Mouse (Mus musculus): ENCODE data around the gene Elp5.
A peak's percentile ranks its signal among the peaks of the same experiment; 100 is the strongest.

The Elp5 gene

DNA sequence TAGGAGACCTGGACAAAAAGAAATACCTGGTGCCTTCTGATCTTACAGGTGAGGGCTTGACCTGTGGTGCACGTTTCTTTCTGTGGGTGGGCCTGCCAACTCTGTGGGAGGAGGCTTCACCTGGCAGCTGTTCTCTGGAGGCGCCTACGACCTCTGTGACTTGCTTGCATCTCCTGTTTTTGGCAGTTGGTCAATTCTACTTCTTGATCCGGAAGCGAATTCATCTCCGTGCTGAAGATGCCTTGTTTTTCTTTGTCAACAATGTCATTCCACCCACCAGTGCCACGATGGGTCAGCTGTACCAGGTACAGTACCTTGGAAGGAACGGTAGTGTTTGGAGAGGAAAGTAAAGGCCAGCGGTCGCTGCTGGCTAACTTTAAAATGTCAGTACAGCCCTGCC is 10.1 kb upstream of the Elp5 start:
- DNase-seq (ENCODE audit: extremely low spot score, low read depth, low spot score): no peak

DNA sequence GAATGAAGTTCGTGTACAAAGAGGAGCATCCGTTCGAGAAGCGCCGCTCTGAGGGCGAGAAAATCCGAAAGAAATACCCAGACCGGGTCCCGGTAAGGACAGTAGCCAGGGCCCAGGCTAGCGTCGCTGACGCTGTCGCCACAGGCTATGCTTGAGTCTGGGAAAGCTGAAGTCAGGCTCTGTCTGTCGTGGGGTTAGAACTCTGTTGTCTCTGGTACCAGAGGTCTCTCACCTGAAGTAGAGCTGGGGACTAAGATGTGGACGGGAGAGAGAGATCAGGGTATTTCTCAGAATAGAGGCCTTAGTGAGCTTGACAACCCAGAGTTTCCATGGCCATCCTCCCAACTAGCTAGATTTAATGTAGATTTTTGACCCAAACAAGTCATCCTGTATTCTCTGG is 9.4 kb upstream of the Elp5 start:
- no peak for DNase-seq (ENCODE audit: extremely low spot score, low read depth, low spot score)

DNA sequence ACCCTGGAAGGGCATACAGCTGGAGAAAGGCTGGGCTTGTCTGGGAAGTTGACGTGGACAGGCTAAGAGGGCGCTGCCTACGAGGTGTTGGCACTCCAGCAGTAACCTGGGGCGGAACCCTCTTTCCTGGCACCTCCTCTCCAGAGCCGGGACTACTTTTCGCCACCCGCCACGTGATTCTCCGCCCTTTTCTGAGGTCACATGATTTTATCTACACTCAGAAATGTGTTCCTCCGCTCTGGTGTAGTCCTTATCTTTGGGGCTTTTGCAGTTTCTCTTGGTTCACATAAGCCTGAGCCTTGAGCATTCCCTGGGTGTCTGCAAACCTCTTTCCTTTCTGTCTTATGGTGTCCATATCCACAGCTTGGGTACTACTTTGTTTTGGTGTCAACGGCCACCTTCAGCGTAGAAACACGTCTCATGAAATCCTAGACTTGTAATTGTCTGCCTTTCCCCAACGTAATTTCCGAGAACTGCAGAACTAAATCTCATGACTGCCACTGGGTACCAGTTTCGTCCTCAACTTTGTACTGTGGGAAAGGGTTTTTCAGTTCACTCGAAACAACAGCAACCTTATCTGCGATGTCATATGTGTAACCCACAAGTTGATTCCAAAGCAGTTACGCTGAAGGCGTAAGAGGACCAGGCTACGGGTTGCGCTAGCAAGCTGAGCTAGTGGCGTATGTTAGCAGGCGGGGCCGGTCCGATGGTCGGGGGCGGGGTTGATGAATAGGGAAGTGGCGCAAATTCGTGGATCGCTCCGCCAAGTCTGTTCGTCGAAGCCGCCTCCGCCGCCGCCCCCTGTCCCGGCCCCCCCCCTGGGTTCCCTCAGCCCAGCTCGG is 8.8 kb upstream of the Elp5 start, which contains the start of gene Gabarap:
Gabarap (plus strand) TSS at position 294 of the 842 bp plus-strand sequence.
- peak; percentile 99 for DNase-seq (ENCODE audit: extremely low spot score, low read depth, low spot score)

DNA sequence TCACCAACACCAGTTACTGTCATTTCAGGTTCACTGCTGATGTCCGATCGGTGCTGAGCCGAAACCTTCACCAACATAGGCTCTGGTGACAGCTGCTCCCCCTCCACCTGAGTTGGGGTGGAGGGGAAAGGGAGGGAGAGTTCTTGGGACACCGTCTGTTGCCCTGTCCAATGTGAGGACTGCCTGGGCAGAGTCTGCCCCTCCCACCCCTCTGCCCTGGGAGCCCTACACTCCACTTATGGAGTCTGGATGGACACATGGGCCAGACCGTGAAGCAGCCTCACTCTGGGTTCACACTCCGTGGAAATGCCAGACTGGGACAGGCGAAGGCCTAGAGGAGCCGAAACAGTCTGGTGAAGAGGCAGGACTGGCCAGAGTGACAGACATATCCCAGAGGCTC is 7.6 kb upstream of the Elp5 start:
- DNase-seq (ENCODE audit: extremely low spot score, low read depth, low spot score): no peak

DNA sequence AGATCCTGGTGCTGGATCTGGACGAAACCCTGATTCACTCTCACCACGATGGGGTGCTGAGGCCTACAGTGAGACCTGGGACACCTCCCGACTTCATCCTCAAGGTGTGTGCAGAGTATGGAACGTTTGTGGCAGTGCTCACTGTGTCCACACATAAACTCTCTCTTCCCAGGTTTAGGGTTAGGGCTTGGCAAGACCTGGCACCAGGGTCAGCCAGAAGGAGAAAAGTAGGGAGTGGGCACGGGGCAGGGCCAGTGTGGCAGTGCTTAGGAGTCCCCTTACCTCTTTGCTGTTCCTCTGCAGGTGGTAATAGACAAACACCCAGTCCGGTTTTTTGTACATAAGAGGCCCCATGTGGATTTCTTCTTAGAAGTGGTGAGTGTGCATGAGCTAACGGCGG is 2.1 kb upstream of the Elp5 start:
- no peak for DNase-seq (ENCODE audit: extremely low spot score, low read depth, low spot score)

DNA sequence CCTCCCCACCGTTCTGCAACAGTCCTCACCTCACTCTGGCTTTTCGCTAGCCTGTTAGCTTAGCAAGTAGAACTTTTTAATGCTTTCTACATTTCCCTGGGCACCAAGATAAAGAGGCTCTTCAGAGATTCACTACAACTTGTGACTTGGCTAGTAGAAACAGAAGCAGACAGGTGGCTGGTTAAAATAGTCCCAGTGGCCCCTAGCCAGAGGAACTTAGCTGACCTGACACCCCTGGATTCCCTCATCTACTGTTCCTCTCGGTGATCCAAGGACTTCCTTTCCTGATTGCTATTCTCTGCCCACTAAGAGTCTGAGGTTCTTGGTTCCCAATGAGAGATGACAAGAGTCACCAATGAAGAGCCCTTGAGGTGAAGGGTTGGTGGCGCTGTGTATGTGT is 1.1 kb upstream of the Elp5 start:
- no peak for DNase-seq (ENCODE audit: extremely low spot score, low read depth, low spot score)

- DNase-seq (ENCODE audit: extremely low spot score, low read depth, low spot score): no peak
Observed at GRCm38 (mm10) chr11:69982877-69983276, 560 bp upstream of the Elp5 start.

DNA sequence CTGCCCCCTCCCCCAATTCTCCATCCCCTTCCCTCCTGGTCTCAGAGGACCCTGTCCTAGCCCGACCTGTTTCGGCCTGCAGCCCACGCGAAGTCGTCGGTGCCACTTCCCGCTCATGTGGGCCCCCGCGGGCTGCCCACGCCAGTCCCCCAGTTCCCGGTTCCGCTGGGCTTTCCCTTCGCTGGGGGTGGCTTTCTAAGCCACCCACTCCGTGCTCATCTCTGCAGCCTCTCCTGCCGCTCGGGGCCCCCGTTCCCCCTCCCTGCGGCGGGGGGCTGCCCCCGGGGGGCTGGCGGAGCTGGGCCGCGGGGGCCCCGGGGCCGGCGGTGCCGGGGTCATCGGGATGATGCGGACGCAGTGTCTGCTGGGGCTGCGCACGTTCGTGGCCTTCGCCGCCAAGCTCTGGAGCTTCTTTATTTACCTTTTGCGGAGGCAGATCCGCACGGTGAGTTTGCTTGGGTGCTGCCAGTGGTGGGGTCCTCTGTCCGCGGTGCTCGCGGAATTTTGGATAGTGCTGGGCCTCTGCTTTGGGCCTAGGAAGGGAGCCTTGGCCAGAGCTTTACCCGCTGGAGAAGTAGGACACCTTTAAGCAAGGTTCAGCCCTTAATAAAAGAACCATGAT is 1.1 kb downstream of the Elp5 start, which contains the start of gene Ctdnep1:
Ctdnep1 (plus strand) TSS at position 16 of the 622 bp plus-strand sequence.
- DNase-seq (ENCODE audit: extremely low spot score, low read depth, low spot score): no peak

GRCm38 (mm10) chr11:69980196-69981140 is 1.8 kb downstream of the Elp5 start:
- DNase-seq (ENCODE audit: extremely low spot score, low read depth, low spot score): peak; percentile 99

DNA sequence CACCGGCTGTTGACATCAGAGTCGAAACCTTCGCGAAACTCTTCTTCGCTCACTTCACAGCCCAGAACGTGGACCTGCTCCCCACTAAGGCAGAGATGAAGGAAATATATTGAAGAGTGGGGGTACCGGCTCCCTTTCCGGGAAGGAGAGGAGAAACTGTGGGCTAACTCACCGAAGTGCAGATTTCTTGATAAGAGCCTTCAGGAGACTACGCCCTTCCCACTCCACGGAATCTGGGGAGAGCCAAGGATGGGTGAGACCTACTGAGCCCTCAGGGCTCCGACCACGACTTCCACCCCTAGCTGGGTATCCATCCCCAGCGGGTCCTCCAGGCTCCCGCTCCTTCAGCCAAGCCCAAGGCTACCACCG is 2.5 kb downstream of the Elp5 start:
- no peak for DNase-seq (ENCODE audit: extremely low spot score, low read depth, low spot score)

DNA sequence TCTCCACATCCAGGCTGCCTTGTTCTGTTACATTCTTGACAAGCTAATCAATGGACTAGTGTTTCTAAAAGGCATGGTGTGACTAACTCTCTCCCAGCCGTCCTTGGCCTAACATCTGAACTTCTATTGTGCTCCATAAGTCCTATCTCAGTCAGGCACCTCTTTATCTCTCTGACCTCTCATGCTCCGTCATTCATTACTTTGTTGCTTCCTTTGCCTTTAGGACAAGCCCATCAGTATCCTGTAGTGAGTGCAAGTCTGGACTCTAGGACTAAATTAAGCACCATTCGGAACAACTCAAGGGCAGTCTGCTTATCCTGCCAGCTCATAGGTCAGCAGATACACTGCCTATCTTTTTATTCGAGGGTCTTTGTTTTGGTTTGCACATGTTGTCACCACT is 6.0 kb downstream of the Elp5 start:
- no peak for DNase-seq (ENCODE audit: extremely low spot score, low read depth, low spot score)

- no peak for DNase-seq (ENCODE audit: extremely low spot score, low read depth, low spot score)
Observed at GRCm38 (mm10) chr11:69974907-69975306, 7.4 kb downstream of the Elp5 start.

DNA sequence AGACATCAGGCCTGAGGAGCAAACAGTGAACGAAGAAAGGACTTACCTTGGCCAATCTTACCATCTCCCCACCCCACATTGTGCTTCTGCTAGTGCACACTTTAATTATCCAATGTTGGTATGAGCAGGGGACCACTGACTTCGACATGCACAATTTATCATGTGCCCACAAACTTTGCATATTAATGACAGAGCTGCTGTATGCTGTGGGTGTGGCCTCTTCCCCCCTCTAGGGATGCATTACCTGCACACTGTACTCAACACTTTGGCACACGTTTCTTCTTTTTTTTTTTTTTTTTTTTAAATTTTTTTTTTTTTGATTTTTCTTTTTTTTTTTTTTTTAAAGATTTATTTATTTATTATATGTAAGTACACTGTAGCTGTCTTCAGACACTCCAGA is 11.5 kb downstream of the Elp5 start:
- no peak for DNase-seq (ENCODE audit: extremely low spot score, low read depth, low spot score)

DNA sequence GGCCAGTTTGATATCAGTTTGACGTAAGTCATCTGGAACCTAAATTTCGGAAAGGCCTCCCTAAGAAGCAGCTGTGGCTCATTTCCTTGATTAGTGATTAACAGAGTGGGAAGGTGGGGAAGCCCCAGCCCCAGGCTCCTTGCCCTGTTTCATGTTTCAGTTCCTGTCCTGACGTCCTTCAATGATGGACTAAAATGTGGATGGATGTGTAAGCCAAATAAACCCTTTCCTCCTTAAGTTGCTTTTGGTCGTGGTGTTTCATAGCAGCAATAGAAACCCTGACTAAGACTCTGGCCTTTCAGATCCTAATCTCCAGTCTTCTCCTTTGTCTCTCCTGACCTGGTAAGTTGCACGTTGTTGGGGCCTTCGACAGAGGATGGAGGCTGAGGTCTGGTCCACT is 12.1 kb downstream of the Elp5 start:
- no peak for DNase-seq (ENCODE audit: extremely low spot score, low read depth, low spot score)

DNA sequence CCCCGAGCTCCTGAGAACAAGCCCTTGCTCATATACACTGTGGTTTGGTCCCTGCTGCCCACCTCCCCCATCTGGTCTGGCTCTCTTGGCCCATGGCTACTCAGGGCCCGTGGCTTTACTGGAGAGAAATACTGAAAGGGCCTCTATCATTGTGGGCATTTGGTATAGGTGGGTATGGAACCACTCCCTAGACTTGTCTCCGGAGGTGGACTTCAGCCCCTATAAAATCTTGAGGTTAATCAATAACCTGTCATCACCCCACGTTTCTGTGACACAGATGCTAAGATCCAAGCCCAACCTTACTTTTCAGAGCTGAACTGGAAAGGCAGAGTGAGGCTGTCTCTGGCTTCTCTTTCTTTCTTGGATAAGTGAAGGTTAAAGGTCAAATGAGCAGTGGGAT is 13.5 kb downstream of the Elp5 start:
- DNase-seq (ENCODE audit: extremely low spot score, low read depth, low spot score): no peak

DNA sequence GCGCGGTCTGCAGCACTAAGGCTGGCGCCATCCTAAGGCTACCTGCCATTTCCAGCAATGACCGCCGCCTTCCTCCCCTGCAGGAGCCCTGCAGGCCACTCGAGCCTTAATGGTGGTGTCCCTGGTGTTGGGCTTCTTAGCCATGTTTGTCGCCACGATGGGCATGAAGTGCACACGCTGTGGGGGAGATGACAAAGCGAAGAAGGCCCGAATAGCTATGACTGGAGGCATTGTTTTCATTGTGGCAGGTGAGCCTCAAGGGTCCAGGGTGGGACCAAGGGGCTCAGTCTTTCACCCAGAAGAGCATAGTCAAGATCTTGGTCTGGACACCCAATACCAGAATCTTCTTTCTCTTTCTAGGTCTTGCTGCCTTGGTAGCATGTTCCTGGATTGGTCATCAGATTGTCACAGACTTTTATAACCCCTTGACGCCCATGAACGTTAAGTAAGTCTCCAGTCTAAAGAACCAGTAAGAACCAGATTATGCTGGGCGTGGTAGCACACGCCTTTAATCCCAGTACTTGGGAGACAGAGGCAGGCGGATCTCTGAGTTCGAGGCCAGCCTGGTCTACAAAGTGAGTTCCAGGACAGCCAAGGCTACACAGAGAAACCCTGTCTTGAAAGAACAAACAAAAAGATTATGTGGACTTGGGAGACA is 15.3 kb downstream of the Elp5 start:
- DNase-seq (ENCODE audit: extremely low spot score, low read depth, low spot score): no peak

- no peak for DNase-seq (ENCODE audit: extremely low spot score, low read depth, low spot score)
Observed at GRCm38 (mm10) chr11:69966006-69966859, 16.1 kb downstream of the Elp5 start.

DNA sequence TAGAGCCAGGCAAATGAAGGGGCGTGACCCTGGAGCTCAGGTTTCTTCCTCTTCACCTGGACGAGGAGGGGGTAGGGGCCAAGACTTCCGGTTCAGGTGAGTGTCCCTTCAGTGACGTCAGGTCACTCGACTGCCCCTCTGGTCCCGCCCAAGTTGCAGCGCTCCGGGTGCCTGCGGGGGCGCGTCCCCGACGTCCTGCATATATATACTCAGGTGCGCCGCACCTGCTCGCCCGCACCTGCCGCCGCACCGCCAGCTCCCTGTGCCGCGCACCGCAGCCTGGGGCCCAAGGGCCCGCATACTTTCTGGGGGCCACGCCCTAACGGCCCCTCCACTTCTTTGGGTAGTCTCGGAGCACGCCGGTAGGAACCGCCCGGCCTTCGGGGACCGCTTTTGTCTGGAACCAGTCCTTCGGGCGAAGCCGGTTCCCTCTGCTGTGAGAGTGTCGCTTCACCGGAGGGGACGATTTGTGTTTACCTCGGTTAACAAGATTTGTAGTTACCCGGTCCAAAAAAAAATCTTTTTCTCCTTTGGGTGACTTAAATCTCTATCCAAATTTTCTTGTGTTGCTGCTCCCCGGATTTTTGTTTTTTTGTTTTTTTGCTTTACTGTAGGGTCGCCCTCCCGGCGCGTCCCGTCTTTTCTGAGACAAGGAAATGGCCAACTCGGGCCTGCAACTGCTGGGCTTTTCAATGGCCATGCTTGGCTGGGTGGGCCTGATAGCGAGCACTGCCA is 16.9 kb downstream of the Elp5 start:
- no peak for DNase-seq (ENCODE audit: extremely low spot score, low read depth, low spot score)

DNA sequence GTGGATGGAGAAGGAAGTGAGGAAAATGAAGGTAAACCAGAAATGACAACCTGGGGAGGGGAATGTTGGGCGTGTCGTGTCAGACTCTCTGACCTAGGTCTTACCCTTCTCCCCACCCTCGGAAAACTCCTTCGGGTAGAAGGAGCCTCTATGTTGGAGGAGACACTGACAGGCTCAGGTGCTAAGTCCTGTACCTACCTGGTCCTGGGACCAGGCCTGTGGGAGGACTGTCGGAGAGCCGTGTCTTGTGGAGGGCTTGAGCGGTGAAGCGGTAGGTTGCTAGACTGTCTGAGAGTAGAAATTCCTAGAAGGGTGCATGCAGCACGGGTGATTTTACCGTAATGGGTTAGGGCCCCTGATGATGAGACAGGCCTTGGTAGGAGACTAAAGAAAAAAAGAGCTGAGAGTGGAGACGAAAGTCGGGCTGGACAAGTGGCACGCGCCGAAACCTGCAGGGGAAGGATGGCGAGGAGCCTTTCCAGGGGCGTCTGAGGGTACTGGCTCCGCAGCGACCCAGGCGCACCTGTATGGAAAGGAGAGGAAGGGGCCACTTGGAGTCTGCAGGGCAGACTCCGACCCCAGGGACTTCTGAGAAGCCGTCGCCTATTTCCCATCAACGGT is 17.6 kb downstream of the Elp5 start, which contains the start of gene Cldn7:
Cldn7 (plus strand) TSS at position 130 of the 621 bp plus-strand sequence.
- no peak for DNase-seq (ENCODE audit: extremely low spot score, low read depth, low spot score)
